Mouse (Mus musculus): ENCODE measurements around the gene Pcbp1. TPM values are rescaled to one million over a fixed set of nuclear protein-coding genes. Genes with fewer than 3 reads are reported as not detected.
"Not testable (repeated sequence)": the region's sequence is repeated elsewhere in the genome, so short reads cannot be mapped to it uniquely, and the experiment has no call there.

Gene Pcbp1
- 100 to 1,000 TPM; 153 to 166 TPM for total RNA-seq (2021)

GRCm38 (mm10) chr6:86526032-86526960, at the start of gene Pcbp1:
Pcbp1 (minus strand) TSS chr6:86526321.
- peak; percentile 92 for DNase-seq (ENCODE audit: low spot score)
- intact Hi-C loops (cut with DNase I), result loop anchor here (1.0 kb wide), 1 partner anchor 54 kb away; no protein-coding TSS in a partner anchor

GRCm38 (mm10) chr6:86574495-86574894, 48.4 kb upstream of the Pcbp1 start:
- intact Hi-C loops (cut with DNase I), result no loop called here
- DNase-seq (ENCODE audit: low spot score), result no peak

- DNase-seq (ENCODE audit: low spot score), result peak; percentile 25
- intact Hi-C loops (cut with DNase I), result no loop called here
Observed at GRCm38 (mm10) chr6:86570830-86571229, 44.7 kb upstream of the Pcbp1 start.

- intact Hi-C loops (cut with DNase I), result loop anchor here (5.0 kb wide), 1 partner anchor 38 kb away; no protein-coding TSS in a partner anchor
- no peak for DNase-seq (ENCODE audit: low spot score)
Observed at GRCm38 (mm10) chr6:86569461-86569820, 43.3 kb upstream of the Pcbp1 start.

DNA sequence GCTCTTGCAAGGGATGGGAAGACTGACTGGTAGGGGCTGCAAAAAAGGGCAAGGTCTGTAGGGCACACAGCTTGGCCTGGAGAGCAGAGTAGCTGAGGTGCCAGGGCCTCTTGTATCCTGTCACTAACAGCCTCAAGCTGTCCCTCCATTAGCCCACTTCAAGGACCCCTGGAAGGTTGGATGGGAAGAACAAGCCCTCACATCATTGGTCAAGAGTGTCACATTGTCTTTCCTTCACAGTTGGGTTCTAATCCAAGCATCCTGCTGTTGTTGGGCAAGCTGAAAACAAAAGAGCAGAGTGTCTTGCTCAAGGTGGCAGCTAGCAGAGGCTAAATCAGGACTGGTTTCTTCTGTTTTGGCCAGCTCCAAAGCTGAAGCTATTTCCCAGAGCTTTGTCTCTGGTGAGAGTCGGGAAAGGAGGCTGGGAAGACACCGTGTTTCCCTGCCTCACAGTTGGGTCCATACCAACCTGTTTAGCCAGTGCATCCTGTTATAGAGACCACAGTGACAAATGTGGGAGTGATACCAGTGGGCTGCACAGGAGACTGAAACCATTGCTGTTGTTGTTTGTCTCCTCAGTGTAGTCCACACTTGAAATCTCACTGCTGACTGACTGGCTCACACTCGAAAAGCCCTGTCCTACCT, 42.8 kb upstream of the Pcbp1 start:
- intact Hi-C loops (cut with DNase I), result loop anchor here (5.0 kb wide), 1 partner anchor 38 kb away; no protein-coding TSS in a partner anchor

DNA sequence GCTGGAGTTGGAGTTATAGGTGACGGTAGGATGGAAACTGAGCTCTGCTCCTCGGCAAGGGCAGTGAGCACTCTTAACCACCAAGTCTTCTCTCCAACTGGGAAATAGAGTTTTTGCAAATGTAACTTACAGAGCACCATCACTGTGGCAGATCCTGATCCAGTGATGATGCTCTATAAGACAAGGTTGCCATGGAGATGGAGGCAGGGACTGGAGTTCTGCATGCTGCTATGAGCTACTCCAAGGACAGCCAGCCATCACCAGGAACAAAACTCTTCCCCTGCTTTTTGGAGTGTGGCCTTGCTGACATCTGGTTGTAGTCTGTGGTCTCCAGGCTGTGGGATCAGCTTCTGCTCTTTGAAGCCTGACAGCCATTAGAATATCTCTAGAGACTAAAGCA, 39.7 kb upstream of the Pcbp1 start:
- intact Hi-C loops (cut with DNase I), result loop anchor here (5.0 kb wide), 1 partner anchor 42 kb away; no protein-coding TSS in a partner anchor
- no peak for DNase-seq (ENCODE audit: low spot score)

More for the DNA sequence above, 42.8 kb upstream of the Pcbp1 start:
- no peak for DNase-seq (ENCODE audit: low spot score)

- DNase-seq (ENCODE audit: low spot score); intact Hi-C loops (cut with DNase I): not testable (repeated sequence)
Observed at GRCm38 (mm10) chr6:86557182-86557581, 31.1 kb upstream of the Pcbp1 start.

DNA sequence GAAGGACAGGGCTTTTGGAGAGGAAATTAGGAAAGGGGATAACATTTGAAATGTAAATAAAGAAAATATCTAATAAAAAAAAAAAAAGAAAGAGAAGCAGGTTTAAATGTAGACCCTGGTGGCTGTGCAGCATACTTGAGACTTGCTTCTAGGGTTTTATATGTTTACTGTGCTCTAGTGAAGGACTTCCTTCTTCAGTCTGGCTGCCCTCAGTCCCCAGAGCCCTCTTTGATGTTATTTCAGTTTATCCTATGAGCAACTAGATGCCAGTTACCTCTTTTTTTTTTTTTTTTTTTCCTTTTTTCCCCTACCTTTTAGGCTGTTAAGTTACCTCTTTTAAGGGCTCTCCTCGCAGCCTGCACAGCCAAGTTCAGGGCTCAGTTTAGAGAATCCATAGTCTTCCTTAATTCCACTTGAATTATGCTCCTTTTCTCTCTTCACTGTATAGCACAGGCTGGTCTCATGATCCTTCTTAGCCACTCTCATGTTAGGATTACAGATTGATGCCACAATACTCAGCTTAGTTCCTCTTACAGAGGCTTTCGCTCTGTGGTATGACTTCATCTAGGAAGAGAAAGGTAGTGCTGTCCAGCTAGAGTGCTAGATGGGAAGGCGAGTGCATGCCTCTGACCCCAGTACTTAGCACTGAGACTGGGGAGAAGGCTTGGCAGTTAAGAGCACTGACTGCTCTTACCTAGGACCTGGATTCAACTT, 30.4 kb upstream of the Pcbp1 start:
- DNase-seq (ENCODE audit: low spot score), result no peak
- intact Hi-C loops (cut with DNase I), result no loop called here

DNA sequence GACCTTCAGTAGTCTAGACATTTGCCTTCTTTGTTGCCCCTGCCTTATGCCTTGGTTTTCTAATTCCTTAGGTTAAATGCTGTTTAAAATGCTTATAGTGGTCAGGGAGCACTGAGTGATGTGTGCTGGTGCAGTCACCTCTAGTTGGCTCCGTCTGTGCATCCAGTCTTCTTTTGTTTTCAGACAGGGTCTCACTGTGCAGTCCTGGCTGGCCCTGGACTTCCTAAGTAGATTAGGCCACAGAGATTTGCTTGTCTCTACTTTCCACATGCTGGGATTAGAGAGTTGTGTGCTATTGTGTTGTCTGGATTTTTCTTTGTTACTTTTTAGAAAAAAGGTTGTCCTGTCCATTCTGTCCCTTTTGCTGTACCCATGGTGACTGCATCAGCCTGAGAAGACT, 24.5 kb upstream of the Pcbp1 start:
- DNase-seq (ENCODE audit: low spot score), result no peak
- intact Hi-C loops (cut with DNase I), result no loop called here

- DNase-seq (ENCODE audit: low spot score), result no peak
Observed at GRCm38 (mm10) chr6:86547880-86548367, 21.8 kb upstream of the Pcbp1 start.

DNA sequence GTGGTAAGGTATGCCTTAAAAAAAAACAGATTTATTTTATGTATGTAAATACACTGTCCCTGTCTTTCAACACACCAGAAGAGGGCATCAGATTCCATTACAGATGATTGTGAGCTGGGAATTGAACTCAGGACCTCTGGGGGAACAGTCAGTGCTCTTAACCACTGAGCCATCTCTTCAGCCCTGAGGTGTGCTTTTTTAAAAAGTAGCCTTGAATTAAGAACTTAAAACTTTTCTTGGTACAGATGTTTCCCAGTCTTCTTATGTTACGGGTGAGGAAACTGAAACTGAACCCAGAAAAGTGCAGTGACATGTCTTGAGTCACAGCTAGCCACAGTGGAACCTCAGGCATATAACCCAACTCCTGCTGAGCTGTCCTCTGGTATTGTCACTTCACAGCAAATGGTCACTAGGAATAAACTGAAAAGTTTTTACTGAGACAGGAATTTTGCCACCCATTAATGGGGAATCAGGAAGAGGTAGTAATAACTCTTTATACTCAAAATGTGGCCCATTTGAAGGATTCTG, 21.2 kb upstream of the Pcbp1 start:
- intact Hi-C loops (cut with DNase I), result loop anchor here (5.0 kb wide), 1 partner anchor 50 kb away; no protein-coding TSS in a partner anchor
- DNase-seq (ENCODE audit: low spot score), result no peak

More at GRCm38 (mm10) chr6:86547880-86548367, 21.8 kb upstream of the Pcbp1 start:
- intact Hi-C loops (cut with DNase I), result loop anchor here (5.0 kb wide), 1 partner anchor 49 kb away; no protein-coding TSS in a partner anchor

GRCm38 (mm10) chr6:86545236-86545635, 19.1 kb upstream of the Pcbp1 start:
- DNase-seq (ENCODE audit: low spot score), result no peak
- intact Hi-C loops (cut with DNase I), result loop anchor here (1.0 to 5.0 kb wide), 3 partner anchors 52 to 126 kb away; no protein-coding TSS in a partner anchor

GRCm38 (mm10) chr6:86543869-86544268, 17.7 kb upstream of the Pcbp1 start:
- DNase-seq (ENCODE audit: low spot score), result no peak
- intact Hi-C loops (cut with DNase I), result loop anchor here (2.0 kb wide), 1 partner anchor 95 kb away; no protein-coding TSS in a partner anchor

- intact Hi-C loops (cut with DNase I), result no loop called here
Observed at GRCm38 (mm10) chr6:86543060-86543459, 16.9 kb upstream of the Pcbp1 start.

GRCm38 (mm10) chr6:86541650-86542049, 15.5 kb upstream of the Pcbp1 start:
- DNase-seq (ENCODE audit: low spot score), result no peak
- intact Hi-C loops (cut with DNase I), result no loop called here

More at GRCm38 (mm10) chr6:86543060-86543459, 16.9 kb upstream of the Pcbp1 start:
- no peak for DNase-seq (ENCODE audit: low spot score)

GRCm38 (mm10) chr6:86528451-86528785, 2.3 kb upstream of the Pcbp1 start:
- DNase-seq (ENCODE audit: low spot score), result no peak
- intact Hi-C loops (cut with DNase I), result no loop called here

- no peak for DNase-seq (ENCODE audit: low spot score)
- intact Hi-C loops (cut with DNase I), result no loop called here
Observed at GRCm38 (mm10) chr6:86527766-86528450, 1.8 kb upstream of the Pcbp1 start.

DNA sequence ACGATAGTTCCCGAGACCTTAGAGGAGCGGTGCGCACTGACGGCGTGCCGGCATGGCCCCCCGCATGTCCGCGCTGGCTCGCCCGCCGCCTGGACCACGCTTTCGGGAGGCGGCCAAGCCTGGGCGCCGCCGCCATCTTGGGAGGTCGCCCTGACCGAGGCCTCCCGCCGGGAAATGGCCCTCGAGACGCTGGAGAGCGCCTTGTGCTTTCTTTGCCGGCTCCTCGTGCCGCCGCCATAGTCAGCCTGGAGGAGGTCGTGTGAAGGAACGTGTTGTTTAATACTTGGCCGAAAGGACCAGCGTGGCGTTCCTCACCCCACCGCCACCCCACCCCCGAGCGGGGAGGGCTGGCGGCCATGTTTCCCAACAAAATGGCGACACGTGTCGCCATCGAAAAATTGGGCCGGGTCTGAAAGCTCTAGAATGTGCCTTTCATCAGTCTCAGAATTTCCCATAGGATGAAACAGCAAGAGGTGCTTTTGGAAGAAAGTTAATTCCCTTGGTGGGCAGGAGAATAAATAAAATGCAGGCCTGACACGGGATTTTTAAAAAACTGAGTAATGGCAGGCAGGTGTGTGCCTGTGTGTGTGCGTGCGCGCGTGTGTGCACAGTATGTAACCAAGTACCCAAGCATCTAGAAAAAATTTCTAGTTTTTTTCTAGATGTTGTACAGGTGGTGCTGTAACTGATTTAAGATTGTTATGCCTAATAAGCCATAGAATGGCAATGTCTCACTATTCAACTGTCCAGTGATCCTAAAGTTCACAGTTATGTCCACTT, 1.0 kb upstream of the Pcbp1 start:
- intact Hi-C loops (cut with DNase I), result loop anchor here (1.0 kb wide), 1 partner anchor 55 kb away; no protein-coding TSS in a partner anchor
- no peak for DNase-seq (ENCODE audit: low spot score)
